Mouse (Mus musculus) large intestine, adult 2 months (tissue): ENCODE measurements around the gene Slc15a2. TPM values are rescaled to one million over a fixed set of nuclear protein-coding genes. Genes with fewer than 3 reads are reported as not detected.

Experiments used
- DNase-seq: peaks from one replicate; pipeline ENCODE4 v3.0.0-alpha.2; 2012; ENCODE audit warnings: low read depth, low spot score
- WGBS: fragments of 180-500 bp; shearing (Covaris S2); methylation state at CpG from one replicate; pipeline ENCODE4 v1.1.7; 2018; 5-methylcytosine and 5-hydroxymethylcytosine counted together
- polyA plus RNA-seq: library from polyadenylated mRNA; depleted of rRNA; stranded (reverse); fragments of >200 nt; gene quantifications from 2 replicates; pipeline ENCODE4 v1.2.3, GENCODE M21; 2012

Slc15a2 gene
- polyA plus RNA-seq, 1 experiment: 2.4 TPM

GRCm38 (mm10) chr16:36771244-36771643, 13.5 kb downstream of the Slc15a2 start:
- 80% methylated on average over 2 of the region's 2 CpGs for WGBS
- no peak for DNase-seq

GRCm38 (mm10) chr16:36770830-36771229, 13.9 kb downstream of the Slc15a2 start:
- no peak for DNase-seq
- whole genome bisulfite sequencing: 34% methylated on average over 4 of the region's 4 CpGs

GRCm38 (mm10) chr16:36770191-36770771, 14.5 kb downstream of the Slc15a2 start:
- DNase-seq: no peak
- WGBS: 74% methylated on average over 10 of the region's 13 CpGs

GRCm38 (mm10) chr16:36751979-36752378, 32.8 kb downstream of the Slc15a2 start:
- DNase-seq: no peak
- 85% methylated on average over 3 of the region's 3 CpGs for WGBS

GRCm38 (mm10) chr16:36747767-36748166, 37.0 kb downstream of the Slc15a2 start:
- 63% methylated on average over 2 of the region's 2 CpGs for WGBS
- no peak for DNase-seq

GRCm38 (mm10) chr16:36747068-36747467, 37.7 kb downstream of the Slc15a2 start:
- no peak for DNase-seq
- WGBS: 48% methylated on average over 4 of the region's 4 CpGs

- WGBS: 36% methylated on average over 8 of the region's 8 CpGs
- DNase-seq: no peak
Observed at GRCm38 (mm10) chr16:36743580-36743979, 41.2 kb downstream of the Slc15a2 start.

- DNase-seq: no peak
- WGBS: 34% methylated on average over 4 of the region's 4 CpGs
Observed at GRCm38 (mm10) chr16:36739404-36739930, 45.3 kb downstream of the Slc15a2 start.

- 76% methylated on average over 3 of the region's 3 CpGs for WGBS
- no peak for DNase-seq
Observed at GRCm38 (mm10) chr16:36735421-36735820, 49.3 kb downstream of the Slc15a2 start.

- 7% methylated on average over 1 of the region's 1 CpGs for WGBS
- no peak for DNase-seq
Observed at GRCm38 (mm10) chr16:36733827-36734226, 50.9 kb downstream of the Slc15a2 start.

GRCm38 (mm10) chr16:36732572-36732971, 52.2 kb downstream of the Slc15a2 start:
- DNase-seq: no peak

GRCm38 (mm10) chr16:36728959-36729358, 55.8 kb downstream of the Slc15a2 start:
- WGBS: 74% methylated on average over 2 of the region's 2 CpGs
- DNase-seq: no peak

GRCm38 (mm10) chr16:36723880-36724443, 60.8 kb downstream of the Slc15a2 start:
- 30% methylated on average over 3 of the region's 3 CpGs for WGBS
- no peak for DNase-seq

GRCm38 (mm10) chr16:36722739-36723138, 62.0 kb downstream of the Slc15a2 start:
- WGBS: 50% methylated on average over 4 of the region's 4 CpGs
- no peak for DNase-seq

GRCm38 (mm10) chr16:36720194-36721055, 64.3 kb downstream of the Slc15a2 start:
- 67% methylated on average over 13 of the region's 13 CpGs for WGBS
- no peak for DNase-seq

- no peak for DNase-seq
Observed at GRCm38 (mm10) chr16:36718637-36719036, 66.1 kb downstream of the Slc15a2 start.

GRCm38 (mm10) chr16:36717481-36717880, 67.3 kb downstream of the Slc15a2 start:
- DNase-seq: no peak
- 79% methylated on average over 4 of the region's 4 CpGs for WGBS

GRCm38 (mm10) chr16:36711760-36712159, 73.0 kb downstream of the Slc15a2 start:
- WGBS: 86% methylated on average over 12 of the region's 12 CpGs
- DNase-seq: no peak

GRCm38 (mm10) chr16:36710794-36711193, 74.0 kb downstream of the Slc15a2 start:
- DNase-seq: no peak
- 93% methylated on average over 2 of the region's 2 CpGs for WGBS

GRCm38 (mm10) chr16:36709405-36709804, 75.4 kb downstream of the Slc15a2 start:
- no peak for DNase-seq
- 82% methylated on average over 17 of the region's 17 CpGs for WGBS

- no peak for DNase-seq
- WGBS: 37% methylated on average over 7 of the region's 7 CpGs
Observed at GRCm38 (mm10) chr16:36708751-36709150, 76.0 kb downstream of the Slc15a2 start.
